12 mouse cellular contexts compared by ENCODE assay signal in genomic region chr1:86301221-86302091, GRCm38 (mm10). TPM values are rescaled to one million over a fixed set of nuclear protein-coding genes. Genes with fewer than 3 reads are reported as not detected.
A peak's percentile ranks its signal among the peaks of the same experiment; 100 is the strongest.
DNase-seq lines count a peak whose midpoint lies in the region; ATAC-seq and TF ChIP-seq lines count a peak whose summit lies in the region.
"Had no signal": no experiment of that assay in that cellular context is flagged by ENCODE, and none has a peak within 500 bp of the region (broad histone marks: within the 10 kb centered on the region; RNA-seq: fewer than 3 reads in every experiment).

No protein-coding gene starts in this region.

- peak; percentile 21 for DNase-seq in lung, postnatal 0 days (ENCODE audit: low spot score)
- DNase-seq in lung, adult 18-20 months: no peak
- no peak for DNase-seq in MEL (ENCODE audit: low read depth, low spot score)
- no peak for DNase-seq in liver, postnatal 0 days
- DNase-seq in thymus, postnatal 10 days (ENCODE audit: low spot score in 2 of 2): peak; percentile 43 to 46
- no peak for DNase-seq in testis, postnatal 14 days (ENCODE audit: low spot score)
- DNase-seq in MN1 (ENCODE audit: low spot score): no peak
- DNase-seq: adrenal gland, adult 2 months; heart, postnatal 36 days; retina, postnatal 1 day had no signal

- no peak for ATAC-seq in lung, postnatal 0 days
- ATAC-seq in liver, postnatal 0 days: peak; percentile 46; the same call in 1 of the 2 replicates
- ATAC-seq in inflammation-experienced regulatory T-cells, adult 6 months: no peak
- ATAC-seq: midbrain, embryonic 13.5 days had no signal

- H3K36me3 ChIP-seq in lung, postnatal 0 days (ENCODE audit: insufficient read depth, low read length): no peaks in the 10 kb centered on the region
- no peaks in the 10 kb centered on the region for H3K36me3 ChIP-seq in MEL (ENCODE audit: control insufficient read depth in 1 of 2, insufficient read depth in 2 of 2, low read length in 2 of 2)
- no peaks in the 10 kb centered on the region for H3K36me3 ChIP-seq in liver, postnatal 0 days (replicated peaks; ENCODE audit: insufficient read depth, low read length)
- H3K36me3 ChIP-seq: midbrain, embryonic 13.5 days had no signal

- TF ChIP-seq POLR2A in MEL (IDR thresholded peaks at IDR 0.05; ENCODE audit: control insufficient read depth in 1 of 2, insufficient read depth in 1 of 2, low read depth in 1 of 2, low read length in 2 of 2, poor library complexity in 1 of 2): no peak

- TF ChIP-seq EP300 in lung, postnatal 0 days (IDR thresholded peaks at IDR 0.05): no peak
- TF ChIP-seq EP300 in MEL (IDR thresholded peaks at IDR 0.05; ENCODE audit: low read depth in 1 of 2, low read length in 2 of 2): no peak
- TF ChIP-seq EP300 in liver, postnatal 0 days (IDR thresholded peaks at IDR 0.05; ENCODE audit: low read depth): no peak

- peaks cover 4% of the 10 kb centered on the region; the same call in 1 of the 2 replicates for H3K27me3 ChIP-seq in lung, postnatal 0 days (replicated peaks; ENCODE audit: insufficient read depth, low read length)
- peaks cover 0 to 4% of the 10 kb centered on the region in 2 experiments; a peak in 1 of 4 replicates for H3K27me3 ChIP-seq in MEL (ENCODE audit: control insufficient read depth in 1 of 2, insufficient read depth in 2 of 2, low read length in 2 of 2)
- peaks cover 31% of the 10 kb centered on the region for H3K27me3 ChIP-seq in liver, postnatal 0 days (ENCODE audit: insufficient read depth, low read length)

- 45% methylated on average over 6 of the region's 6 CpGs for whole genome bisulfite sequencing in lung, postnatal 0 days
- WGBS in liver, postnatal 0 days (ENCODE audit: insufficient replicate concordance): 36% methylated on average over 6 of the region's 6 CpGs

- no peak overlapping the region for H3K4me2 ChIP-seq in lung, postnatal 0 days (replicated peaks; ENCODE audit: low read depth, low read length)
- H3K4me2 ChIP-seq in liver, postnatal 0 days (ENCODE audit: low read depth, low read length): no peak overlapping the region
- H3K4me2 ChIP-seq: midbrain, embryonic 13.5 days had no signal

- peak; percentile 59 for TF ChIP-seq CTCF in lung, postnatal 0 days (IDR thresholded peaks at IDR 0.05)
- peak in 2 of 3 experiments; percentile 22 to 38; a peak in 3 of 6 replicates for TF ChIP-seq CTCF in MEL (IDR thresholded peaks at IDR 0.05 in 2 of 3, conservative IDR thresholded peaks at IDR 0.05 in 1 of 3; ENCODE audit: control insufficient read depth in 1 of 3, insufficient read depth in 1 of 3, low read depth in 2 of 3, low read length in 3 of 3, poor library complexity in 1 of 3, severe bottlenecking in 1 of 3)
- TF ChIP-seq CTCF in liver, postnatal 0 days (IDR thresholded peaks at IDR 0.05; ENCODE audit: low read depth): peak; percentile 62

- no peak overlapping the region for H3K9ac ChIP-seq in lung, postnatal 0 days (replicated peaks; ENCODE audit: low read depth)
- no peak overlapping the region for H3K9ac ChIP-seq in MEL (ENCODE audit: control insufficient read depth, low read depth, low read length, poor library complexity, severe bottlenecking)
- H3K9ac ChIP-seq in liver, postnatal 0 days (replicated peaks): no peak overlapping the region
- H3K9ac ChIP-seq: midbrain, embryonic 13.5 days had no signal

- H3K4me1 ChIP-seq in lung, postnatal 0 days (ENCODE audit: insufficient read depth, low read depth, low read length): peaks cover 3% of the 10 kb centered on the region; the same call in 1 of the 2 replicates
- no peaks in the 10 kb centered on the region for H3K4me1 ChIP-seq in MEL (ENCODE audit: control insufficient read depth in 1 of 2, insufficient read depth in 2 of 2, low read length in 2 of 2)
- peaks cover 25% of the 10 kb centered on the region for H3K4me1 ChIP-seq in liver, postnatal 0 days (ENCODE audit: insufficient read depth)

- no peaks in the 10 kb centered on the region for H3K79me2 ChIP-seq in MEL (ENCODE audit: control insufficient read depth, insufficient read depth, low read length, poor library complexity)

- H3K27ac ChIP-seq in lung, postnatal 0 days (ENCODE audit: low read length): no peak overlapping the region
- no peak overlapping the region for H3K27ac ChIP-seq in MEL (ENCODE audit: control insufficient read depth, low read depth, low read length)
- no peak overlapping the region for H3K27ac ChIP-seq in liver, postnatal 0 days (ENCODE audit: low read depth)
- H3K27ac ChIP-seq: midbrain, embryonic 13.5 days had no signal

- TF ChIP-seq RAD21 in MEL (IDR thresholded peaks at IDR 0.05; ENCODE audit: low read depth, low read length): peak; percentile 40

- no peak overlapping the region for H3K4me3 ChIP-seq in lung, postnatal 0 days (ENCODE audit: low read depth, low read length)
- H3K4me3 ChIP-seq in MEL (ENCODE audit: control insufficient read depth in 1 of 2, insufficient read depth in 1 of 2, low read depth in 2 of 2, low read length in 2 of 2): no peak overlapping the region
- H3K4me3 ChIP-seq in liver, postnatal 0 days (ENCODE audit: low read depth, low read length): no peak overlapping the region
- H3K4me3 ChIP-seq: midbrain, embryonic 13.5 days had no signal

- no peaks in the 10 kb centered on the region for H3K9me3 ChIP-seq in lung, postnatal 0 days (ENCODE audit: low read length)
- no peaks in the 10 kb centered on the region for H3K9me3 ChIP-seq in MEL (replicated peaks; ENCODE audit: insufficient read depth, low read length)
- H3K9me3 ChIP-seq in liver, postnatal 0 days (ENCODE audit: low read length): no peaks in the 10 kb centered on the region
- H3K9me3 ChIP-seq: midbrain, embryonic 13.5 days had no signal

TF ChIP-seq in MEL, 35 proteins besides CTCF, POLR2A, EP300 and RAD21:
- TF ChIP-seq SMC3 (IDR thresholded peaks at IDR 0.05; ENCODE audit: low read depth, low read length): peak; percentile 34
- no peak for TF ChIP-seq ZKSCAN1 (IDR thresholded peaks at IDR 0.05; ENCODE audit: low read depth, low read length)

RNA-seq across cellular contexts. Expression of gene B3gnt7, which starts 1.2 kb away (rescaled TPM):
- polyA plus RNA-seq in lung, postnatal 0 days (2015; fragmentation: Nextera tagmentation; extraction: Ambion mirVana): 5.9 TPM in 2 replicates
- total RNA-seq in MEL (2012; rRNA removed): not detected in 2 replicates
- polyA plus RNA-seq in MEL (2012; ENCODE audit: insufficient read depth in 1 of 2, insufficient read length in 2 of 2, low read depth in 1 of 2, low replicate concordance in 2 of 2, missing spikeins in 1 of 2): under 1 TPM in 1 of 2 experiments, not detected in 1; 0.40 TPM
- 0.46 and 1.0 TPM in 2 replicates for polyA plus RNA-seq in liver, postnatal 0 days (2015; fragmentation: Nextera tagmentation; extraction: Ambion mirVana)
- polyA plus RNA-seq in inflammation-experienced regulatory T-cells, adult 6 months (2017; shearing (Covaris generic)): not detected

RNA-seq across cellular contexts. Expression of gene Ncl, which starts 57.7 kb away (rescaled TPM):
- 139 and 140 TPM in 2 replicates for polyA plus RNA-seq in lung, postnatal 0 days (2015; fragmentation: Nextera tagmentation; extraction: Ambion mirVana)
- total RNA-seq in MEL (2012; rRNA removed): 370 and 422 TPM in 2 replicates
- 1,000 to 10,000 TPM in 1 of 2 experiments, 100 to 1,000 TPM in 1; 246 to 1,708 TPM for polyA plus RNA-seq in MEL (2012; ENCODE audit: insufficient read depth in 1 of 2, insufficient read length in 2 of 2, low read depth in 1 of 2, low replicate concordance in 2 of 2, missing spikeins in 1 of 2)
- 169 and 175 TPM in 2 replicates for polyA plus RNA-seq in liver, postnatal 0 days (2015; fragmentation: Nextera tagmentation; extraction: Ambion mirVana)
- 100 to 1,000 TPM; 345 to 360 (median 358) TPM for polyA plus RNA-seq in inflammation-experienced regulatory T-cells, adult 6 months (2017; shearing (Covaris generic))

Comparison
In these comparisons a context has a peak if more than half of its experiments do, and no peak if none do; other contexts are left out.
1. DNase-seq: peak in lung, postnatal 0 days (single experiment) and thymus, postnatal 10 days (2 of 2); none in lung, adult 18-20 months (0 of 2), MEL (single experiment), liver, postnatal 0 days (single experiment), testis, postnatal 14 days (single experiment) and MN1 (single experiment).
2. Peak in every context shown above with its lines, with median percentiles within 50 percentile points of each other: CTCF ChIP-seq.